Mouse (Mus musculus): ENCODE data around the gene Raph1.

DNA sequence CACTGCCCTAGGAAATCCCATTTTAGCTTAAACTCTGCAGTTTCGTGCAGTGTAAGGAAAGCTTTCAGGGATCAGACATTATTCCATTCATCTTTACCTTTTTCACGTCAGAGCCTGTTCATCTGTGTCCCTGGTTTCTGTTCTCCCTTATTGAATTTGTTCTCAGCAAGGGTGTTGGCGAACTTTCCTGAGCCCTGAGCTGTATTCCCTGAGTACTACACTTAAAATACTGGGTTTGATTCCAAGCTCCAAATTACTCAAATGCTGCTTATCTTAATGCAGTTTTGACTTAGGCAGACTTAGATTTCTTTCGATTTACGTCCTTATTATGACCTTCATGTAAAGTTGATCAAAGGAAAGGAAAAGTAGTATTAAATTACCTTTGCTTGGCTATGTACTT is 417 bp upstream of the Raph1 start:
- TF ChIP-seq CTCF (IDR thresholded peaks at IDR 0.05; ENCODE audit: control insufficient read depth, insufficient read depth, insufficient replicate concordance, low read depth, low read length) (no peak), POLR2A (IDR thresholded peaks at IDR 0.05; ENCODE audit: control insufficient read depth, low read depth, low read length) (no peak)
